Mouse (Mus musculus) right cerebral cortex, postnatal 4 days (tissue): ENCODE results near the gene Gm266.

Source experiments
- DNase-seq: peaks from one replicate; pipeline ENCODE4 v3.0.0-alpha.2; 2022

Gene Gm266

DNA sequence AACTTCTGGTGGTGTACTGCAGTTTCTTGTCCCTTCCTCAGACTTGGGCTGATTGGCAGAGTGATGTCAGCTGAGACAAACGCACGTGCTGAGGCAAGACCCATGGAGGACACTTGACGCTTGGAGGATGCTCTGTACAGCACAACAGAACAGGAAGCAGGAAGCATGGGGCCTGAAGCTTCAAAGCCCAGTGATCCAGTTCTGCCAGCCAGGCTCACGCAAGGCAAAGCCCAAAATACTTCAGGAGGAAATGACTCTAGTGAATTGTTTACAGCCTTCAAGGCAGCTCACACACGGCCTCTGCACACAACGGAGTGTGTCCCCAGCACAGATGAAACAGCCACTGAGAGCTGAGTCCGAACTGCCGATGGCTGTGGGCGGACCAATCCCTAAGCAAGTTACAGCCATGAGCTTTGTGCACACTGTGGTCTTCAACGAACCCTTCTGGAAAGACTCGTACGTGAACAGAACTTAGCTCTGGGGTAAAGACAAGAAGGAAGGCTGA lies 17.5 kb upstream of the Gm266 start:
- no peak for DNase-seq

DNA sequence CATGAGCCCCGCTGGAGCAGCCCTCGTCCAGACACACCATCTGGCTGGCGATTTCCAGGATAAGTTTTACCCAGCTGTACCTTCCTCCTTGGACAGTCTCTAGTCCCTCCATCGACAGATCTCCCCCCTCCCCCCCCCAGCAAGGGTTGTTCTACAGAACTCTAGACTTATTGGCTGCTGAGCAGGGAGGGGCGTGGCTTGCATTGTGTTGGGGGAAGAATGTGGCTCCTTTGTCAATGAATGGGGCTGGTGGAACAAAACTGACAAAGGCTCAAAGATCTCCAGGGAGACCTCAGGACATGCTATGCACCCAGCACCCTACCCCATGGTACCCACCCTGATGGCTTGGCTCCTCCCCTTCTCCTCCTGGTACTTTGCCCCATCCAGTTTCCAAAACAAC lies 15.1 kb upstream of the Gm266 start:
- no peak for DNase-seq

DNA sequence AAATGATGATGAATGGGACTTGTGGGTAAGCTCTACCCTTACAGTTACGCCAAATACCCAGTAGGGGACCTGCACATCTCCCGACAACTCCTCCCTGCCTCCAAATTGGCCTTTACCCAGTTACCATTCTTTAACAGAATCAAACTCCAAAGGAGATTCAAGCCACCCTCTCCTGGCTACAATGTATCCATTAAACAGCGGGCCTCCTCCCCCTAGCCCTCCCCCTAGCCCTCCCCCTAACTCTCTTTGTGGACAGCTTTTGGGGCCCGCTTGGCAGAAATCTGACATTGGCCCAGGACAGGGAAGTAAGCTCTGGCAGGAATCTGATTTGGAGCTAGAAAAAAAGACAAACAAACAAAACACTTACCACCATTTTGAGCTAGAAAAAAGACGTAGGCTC lies 14.0 kb upstream of the Gm266 start:
- DNase-seq = no peak

DNA sequence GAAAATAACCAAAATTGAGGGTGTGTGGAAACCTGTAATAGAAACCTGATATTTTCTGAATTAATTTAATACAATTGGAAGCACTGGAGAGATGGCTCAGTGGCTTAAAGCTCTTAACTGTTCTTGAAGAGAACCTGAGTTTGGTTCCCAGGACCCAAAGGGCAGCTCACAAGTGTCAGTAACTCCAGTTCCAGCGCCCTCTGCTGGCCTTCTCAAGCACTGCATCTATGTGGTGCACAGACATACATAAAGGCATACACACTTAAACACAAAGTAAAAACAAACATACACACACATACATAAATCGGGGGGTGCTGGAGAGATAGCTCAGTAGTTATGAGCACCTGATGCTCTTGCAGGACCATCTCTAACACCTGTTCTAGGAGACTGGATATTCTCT lies 11.5 kb upstream of the Gm266 start:
- no peak for DNase-seq

DNA sequence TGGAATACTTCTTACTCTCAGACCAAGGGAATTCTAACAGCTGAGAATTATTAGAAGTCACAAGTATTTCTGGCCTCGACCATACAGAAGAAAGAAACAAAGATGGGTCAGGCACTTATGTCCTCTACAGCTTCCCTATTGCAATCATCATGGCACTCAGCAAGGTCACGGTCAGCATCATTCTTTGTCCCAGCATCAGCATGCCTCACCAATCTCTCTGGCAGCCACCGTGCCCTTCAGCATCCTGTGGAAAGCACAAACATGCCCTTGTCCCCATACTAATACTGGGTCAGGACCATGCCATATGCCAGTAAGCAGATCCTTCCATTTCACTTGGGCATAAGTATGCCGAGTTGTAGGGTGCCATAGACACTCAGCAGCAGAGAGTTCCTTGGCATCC lies 9.3 kb upstream of the Gm266 start:
- no peak for DNase-seq

DNA sequence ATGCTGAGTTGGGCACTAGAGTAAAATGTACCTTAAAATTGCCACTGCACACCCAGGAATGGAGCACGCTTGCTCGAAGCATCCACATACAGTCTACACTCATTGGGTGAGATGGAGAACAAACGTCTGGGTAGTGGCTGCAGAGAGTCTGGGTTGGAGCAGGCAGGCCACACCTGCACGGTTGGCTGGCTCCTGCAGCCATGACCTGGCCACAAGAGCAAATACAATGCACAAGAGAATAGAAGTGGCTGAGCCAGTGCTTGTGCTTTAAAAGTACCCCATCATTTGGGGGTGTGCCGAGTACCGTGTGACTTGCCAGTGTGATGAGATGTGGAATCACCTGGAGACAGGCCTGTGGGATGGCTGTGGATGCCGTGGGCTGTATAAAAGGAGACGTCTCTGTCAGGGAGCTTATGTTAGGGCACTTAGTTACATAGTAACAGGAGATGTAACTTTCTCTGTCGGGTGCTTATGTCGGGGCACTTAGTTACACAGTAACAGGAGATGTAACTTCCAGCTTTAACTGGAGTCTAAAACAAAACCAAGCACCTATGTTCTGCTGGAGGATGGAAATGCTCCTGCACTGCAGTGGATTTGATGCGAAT lies 3.7 kb upstream of the Gm266 start:
- no peak for DNase-seq

DNA sequence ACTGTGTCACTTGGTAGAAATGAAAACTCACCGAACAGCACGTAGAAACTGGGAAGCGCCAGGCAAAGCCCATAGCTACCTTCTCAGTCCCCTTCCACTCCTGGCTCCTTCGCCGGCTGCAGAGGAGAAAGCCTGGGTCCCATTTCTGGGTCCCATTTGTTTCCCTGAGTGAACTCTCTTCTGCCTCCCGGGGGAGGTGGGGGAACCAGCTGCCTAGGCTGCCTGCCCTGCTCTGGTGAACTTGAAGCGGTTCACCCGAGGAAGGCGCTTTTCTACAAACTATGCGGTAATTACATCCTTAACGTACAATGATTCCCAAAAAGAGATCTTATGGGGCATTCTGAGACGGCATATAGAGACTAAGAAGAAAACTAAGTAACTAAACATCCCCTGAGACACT lies 832 bp upstream of the Gm266 start:
- DNase-seq = no peak

DNA sequence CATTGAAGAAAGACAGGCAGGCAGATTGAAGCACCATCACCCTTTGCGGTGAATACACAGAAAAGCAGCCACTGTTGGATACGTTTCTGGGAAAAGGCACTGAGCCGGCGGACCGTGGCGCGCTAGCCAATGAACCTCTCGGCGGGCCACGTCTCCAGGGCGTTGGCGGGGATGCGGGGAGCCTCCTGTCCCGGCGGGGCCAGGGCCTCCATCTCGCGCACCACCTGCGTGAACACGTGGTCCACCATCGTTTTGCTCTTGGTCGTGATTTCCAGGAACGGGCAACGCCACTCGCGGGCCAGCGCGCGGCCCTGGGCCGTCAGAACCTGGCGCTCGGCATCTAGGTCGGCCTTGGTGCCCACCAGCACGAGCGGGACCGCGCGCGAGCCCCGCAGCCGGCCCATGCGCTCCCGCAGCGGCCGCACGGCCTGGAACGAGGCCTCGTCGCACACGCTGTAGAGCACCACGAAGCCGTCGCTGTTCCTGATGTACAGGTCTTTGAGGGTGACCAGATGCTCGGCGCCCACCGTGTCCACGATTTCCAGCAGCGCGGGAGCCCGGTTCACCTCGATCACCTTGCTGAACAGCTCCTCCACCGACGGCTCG lies 474 bp downstream of the Gm266 start:
- DNase-seq = no peak

DNA sequence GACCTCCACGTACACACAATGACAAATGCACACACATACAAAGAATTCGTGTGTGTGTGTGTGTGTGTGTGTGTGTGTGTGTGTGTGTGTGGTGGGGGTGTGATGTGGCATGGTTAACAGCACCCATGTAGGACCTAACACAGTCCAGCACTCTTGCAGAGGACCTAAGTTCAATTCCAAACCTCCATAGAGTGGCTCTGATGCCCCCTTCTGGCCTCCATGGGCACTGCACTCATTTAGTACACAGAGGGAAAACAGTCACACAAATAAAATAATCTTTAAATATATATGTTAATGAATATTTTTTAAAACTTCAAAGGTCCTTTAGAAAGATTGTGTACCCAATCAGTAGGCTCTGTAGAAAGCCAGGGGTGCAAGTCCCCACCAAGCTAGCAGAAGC lies 5.7 kb downstream of the Gm266 start:
- peak; percentile 65 for DNase-seq

DNA sequence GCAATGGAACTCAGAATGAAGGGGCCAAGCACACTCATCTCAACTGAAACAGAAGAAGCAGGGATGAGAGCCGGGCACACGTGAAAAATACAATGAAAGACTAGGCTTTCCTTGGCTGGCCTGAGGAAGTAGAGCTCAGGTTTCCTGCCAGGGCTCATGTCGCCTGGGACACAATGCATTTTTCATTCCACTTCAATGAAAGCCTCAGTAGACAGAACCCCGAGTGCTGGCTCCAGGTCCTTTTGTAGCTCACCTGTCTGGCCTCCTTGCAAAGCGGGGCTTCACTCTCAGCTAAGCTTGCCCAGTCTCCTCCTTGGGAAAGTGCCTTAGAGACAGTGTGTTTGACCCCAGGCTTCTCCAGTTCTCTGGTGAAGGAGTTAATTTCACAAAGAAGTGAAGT lies 6.7 kb downstream of the Gm266 start:
- DNase-seq = no peak

DNA sequence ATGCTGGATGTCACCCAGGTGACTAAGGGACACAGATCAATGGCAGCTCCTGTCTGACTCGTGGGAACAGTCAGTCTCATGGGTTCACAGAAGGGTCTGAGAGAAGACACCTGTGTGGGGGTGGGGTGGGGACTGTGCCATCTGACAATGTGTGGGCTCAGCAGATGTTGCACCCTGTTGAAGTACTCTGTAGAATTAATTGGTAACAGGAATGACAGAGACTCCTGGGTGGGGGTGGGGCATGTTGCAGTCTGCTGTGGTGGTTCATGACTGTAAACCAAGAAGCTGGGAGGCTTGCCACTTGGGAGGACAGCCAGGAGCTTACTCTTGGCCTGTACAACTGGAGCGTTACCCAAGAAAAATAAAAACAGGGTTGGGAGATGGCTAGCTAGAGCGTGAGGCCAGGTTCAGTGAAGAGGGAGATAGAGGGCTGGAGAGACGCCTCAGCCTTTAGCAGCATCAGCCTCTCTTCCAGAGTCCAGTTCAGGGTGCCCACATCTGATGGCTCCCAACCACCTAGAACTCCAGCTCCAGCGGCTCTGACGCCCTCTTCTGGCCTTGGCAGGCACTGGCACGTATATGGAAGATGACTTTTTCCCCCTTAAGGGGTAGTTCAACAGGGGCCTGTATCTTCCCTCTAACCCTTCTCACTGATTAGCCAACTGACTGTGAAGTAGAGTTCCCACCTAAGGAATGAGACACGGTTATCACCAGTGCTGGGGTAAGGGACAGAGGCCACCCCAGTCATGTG lies 10.6 kb downstream of the Gm266 start:
- DNase-seq = peak; percentile 66

DNA sequence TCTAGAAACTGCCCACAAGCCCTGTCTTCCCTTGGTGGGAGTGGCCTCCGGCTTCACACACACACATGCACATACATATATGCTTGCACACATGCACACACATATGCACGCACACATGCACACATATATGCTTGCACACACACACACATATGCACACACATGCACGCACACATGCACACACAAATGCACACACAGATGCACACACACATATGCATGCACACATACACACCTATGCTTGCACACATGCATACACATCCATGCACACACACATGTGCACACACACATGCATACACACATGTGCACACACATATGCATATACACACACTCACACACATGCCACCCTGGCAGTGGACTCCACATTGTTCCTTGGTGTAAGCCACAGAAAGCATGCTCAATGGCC lies 11.2 kb downstream of the Gm266 start:
- no peak for DNase-seq

DNA sequence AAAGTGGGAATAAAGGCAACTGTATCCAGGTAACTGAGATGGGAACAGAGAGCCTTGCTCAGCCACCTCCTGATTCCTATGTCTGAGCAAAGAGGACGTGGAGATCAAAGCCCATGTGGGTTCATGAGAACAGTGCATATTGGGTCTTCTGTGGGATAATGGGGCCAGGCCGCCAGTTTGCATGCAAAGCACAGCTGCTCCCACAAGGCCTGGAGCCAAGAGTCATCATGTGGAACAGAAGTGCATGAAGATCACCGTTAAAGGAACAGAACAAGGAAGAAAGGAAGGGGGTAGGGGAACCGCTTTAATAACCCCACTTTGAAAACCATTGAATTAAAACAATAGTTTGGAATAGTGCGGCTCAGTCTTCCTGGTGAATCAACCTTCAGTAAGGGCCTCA lies 12.7 kb downstream of the Gm266 start:
- no peak for DNase-seq

DNA sequence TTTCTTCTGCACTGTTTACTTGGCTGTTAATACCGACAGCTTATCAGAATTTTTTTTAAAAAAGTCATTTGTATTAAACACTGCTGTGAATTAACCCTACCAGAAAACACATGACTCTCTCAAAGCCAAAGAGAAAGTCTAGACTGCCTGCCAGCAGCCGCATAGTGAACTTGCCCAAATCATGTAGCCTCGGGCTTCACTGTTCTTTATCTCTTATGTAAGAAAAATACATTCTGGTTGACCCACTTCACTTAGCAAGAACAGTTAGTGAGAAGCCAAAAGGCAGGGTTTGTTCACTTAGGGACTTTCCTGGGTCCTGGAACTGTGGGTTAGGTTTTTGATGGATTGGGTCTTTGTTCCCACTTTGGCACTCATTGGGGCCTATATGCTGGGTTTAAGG lies 13.9 kb downstream of the Gm266 start:
- no peak for DNase-seq

DNA sequence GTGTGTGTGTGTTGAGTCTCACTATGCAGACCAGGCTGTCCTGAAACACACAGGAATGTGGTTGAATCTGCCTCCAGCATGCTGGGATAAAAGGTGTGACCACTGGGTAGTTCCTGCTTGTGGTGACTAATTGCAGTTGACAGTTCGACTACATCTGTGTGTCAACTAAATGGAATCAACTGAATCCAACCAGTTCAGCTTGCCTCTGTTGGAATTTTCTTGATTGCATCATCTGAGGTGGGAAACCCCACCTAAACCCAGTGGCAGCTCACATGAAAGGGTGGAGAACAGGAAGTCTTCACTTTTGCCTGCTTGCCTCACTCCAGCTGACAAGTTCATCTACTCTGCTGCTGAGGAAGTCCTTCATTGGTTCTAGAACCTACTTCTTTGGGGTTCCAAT lies 14.5 kb downstream of the Gm266 start:
- DNase-seq = no peak

DNA sequence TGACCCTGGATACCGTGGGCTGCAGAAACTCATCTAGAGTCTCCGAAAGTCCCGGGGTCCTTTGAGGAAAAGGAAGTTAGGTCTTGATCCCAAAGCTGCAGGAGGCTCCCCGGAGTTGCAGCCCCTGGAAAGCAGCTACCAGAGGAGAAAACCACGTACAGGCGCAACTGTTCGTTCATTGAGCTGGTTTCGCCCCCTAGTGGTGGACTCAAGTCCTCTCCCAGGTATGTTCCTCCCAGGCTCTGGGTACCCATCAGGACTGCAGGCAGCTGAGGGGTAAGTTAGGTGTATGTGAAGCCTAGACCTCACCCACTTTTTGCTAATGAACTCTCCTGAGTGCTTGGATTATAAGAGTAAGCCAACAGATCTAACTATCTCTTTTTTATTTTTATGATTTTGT lies 16.1 kb downstream of the Gm266 start:
- peak; percentile 69 for DNase-seq

DNA sequence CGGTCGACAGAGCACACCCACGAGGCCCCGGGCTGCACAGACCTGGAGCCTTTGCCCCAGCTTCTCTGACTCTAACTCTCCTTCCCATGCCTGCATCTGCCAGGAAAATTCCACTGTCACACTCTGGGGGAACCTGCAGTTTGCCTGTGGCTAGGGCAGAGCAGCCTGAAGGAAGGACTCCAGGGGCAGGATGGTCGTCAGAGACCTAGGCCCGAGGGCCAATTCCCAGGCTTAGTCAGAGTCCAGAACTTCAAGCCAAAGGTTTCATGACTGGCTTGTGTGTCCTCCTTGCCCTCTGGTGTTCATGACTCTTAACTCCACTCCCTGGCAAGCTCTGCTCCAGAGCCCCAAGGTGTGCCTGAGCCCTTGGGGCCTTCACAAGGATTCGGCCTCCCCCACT lies 17.4 kb downstream of the Gm266 start:
- no peak for DNase-seq

DNA sequence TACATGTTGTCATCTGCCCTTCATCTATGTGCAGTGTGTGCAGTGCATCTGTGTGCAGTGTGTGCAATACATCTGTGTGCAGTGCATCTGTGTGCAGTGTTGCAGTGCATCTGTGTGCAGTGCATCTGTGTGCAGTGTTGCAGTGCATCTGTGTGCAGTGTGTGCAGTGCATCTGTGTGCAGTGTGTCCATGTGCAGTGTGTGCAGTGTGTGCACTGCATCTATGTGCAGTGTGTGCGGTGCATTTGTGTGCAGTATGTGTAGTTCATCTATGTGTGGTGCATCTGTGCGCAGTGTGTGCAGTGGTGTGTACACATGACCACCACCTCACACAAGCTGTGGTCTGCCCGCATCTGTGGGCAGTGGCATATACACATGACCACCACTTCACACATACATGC lies 19.3 kb downstream of the Gm266 start:
- DNase-seq = no peak

DNA sequence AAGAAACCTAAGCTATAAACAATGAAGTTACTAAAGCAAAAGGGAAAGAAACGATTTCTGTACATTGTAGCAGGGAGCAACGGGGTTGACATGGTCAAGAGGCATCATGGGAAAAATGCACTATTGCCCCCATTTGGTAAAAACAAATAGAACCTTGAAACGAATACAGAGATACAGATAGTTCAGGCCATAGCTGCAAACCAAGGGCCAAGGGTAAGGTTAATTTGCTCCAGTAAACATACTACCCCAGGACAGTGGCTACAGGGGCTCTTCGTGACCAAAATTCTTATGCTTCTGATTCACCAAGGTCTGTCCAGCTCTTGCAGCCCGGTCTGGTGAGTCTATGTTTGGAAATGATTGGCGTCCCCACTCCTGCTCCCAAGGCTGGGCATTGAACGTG lies 22.1 kb downstream of the Gm266 start:
- DNase-seq = no peak

DNA sequence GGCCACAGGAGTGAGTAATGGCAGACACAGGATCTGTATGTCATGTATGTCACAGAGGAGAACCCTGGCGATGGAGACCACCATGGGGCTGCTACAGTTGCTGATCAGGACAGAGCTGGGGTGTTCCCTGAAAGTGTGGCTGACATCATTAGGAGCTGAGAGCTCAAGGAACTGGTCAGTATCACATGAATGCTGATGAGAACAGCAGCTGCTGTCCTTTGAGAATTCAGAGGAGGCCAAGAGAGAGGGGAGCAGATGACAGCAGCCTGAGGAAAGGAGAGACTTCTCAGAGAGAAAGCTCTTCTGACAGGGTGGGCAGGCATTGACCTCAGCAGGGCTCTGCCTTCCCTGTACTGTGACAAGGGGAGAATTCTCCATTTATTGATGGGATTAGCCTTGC lies 27.9 kb downstream of the Gm266 start:
- DNase-seq = no peak

DNA sequence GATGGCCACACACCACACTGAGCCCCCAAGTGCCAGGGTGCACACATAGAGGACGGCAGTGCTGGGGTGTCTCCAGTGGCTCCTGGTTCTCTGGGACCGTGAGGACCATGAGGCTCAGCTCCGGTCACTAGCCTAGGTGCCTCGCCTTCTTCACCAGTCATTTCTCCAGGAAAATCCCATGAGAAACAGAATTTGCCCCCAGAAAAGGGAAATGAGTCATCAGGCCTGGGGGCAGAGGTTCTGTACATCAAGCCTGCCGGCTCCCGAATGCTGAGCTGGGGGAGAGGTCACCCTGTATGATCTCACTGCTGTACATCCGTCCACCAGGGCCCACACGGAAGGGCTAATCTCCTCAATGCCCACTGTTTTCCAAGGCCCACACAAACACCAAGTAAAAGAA lies 29.8 kb downstream of the Gm266 start:
- no peak for DNase-seq

DNA sequence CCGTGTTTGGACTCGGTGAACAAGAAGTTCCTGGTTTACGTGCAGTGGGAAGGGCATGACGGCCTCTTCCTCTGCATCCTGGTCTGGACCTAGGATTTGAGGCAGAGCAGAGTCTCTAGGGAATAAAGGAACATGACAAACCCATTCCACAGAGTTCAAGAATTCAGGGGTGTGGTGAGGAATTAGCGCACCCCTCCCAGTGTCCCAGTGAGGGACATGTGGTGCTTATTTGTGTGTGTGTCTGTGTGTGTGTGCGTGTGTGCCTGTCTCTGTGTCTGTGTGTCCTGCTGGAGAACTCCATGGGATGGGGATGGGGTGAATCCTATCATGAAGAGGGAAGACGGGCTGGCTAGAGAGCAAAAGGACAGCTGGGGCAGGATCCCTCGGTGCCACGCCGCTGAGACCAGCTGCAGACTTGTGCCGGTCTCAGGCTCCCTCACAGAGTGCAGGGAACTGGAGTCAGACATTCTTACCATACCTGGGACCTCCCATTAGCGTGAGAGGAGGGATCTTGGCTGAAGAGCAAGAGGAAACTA lies 30.2 kb downstream of the Gm266 start:
- DNase-seq = no peak

DNA sequence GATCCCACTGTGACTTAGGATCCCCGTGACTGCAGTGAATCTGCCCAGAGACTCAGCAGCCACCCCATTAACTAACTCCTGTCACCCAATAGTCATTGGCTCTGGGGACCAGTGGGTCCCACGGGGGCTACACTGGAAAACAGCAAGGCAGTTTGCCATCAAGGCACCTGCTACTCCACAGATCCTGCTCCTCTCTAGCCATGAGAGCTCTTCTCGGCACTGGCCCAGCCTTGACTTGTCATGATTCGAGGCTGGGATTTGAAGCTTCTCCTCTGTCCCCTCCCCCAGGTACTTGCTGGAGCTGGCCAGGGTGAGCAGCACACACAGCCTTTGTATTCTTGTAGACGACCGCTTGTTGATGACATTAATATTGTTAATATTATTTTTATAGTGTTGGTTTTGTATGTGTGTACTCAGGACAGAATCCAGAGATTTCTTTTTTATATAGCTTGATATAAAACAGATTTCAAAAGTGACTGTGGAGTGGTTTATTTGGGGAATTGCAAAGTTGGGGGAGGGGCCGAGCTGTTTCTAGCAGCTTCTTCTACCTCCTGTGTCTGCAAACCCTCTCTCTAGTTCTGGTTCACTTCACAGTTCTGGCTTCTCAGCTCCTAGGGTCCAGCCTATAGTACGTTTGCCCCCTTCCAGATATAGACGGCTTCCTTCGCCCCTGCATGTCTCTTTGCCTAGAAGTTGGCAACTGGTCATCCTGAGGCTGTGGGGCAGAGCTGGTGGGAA lies 30.9 kb downstream of the Gm266 start:
- no peak for DNase-seq

DNA sequence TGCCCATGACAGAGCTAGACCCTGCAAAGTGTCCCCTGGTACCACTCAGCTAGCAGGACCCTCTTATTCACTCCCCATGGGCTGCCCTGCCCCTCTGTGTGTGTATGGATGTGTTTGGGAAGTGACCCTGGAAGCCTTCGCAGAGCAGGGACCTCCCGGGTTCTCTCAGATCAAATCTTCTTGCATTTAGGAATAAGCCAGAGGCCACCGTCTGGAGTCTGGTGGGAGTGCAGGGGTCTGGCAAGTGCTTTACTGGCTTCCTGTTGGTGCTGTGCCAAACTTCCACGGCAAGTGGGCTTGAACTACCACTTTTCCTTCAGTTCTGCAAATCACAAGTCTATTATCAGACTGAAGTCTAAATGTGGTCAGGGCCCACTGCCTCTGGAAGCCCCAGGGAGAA lies 31.6 kb downstream of the Gm266 start:
- no peak for DNase-seq
